Mouse (Mus musculus) heart, postnatal 10 days (tissue): ENCODE measurements at regions not wholly inside any gene's neighbourhood (a gene's known extent, or its start where the extent isn't known, plus 50 kb on each side); places are given as distances from the start of the nearest gene placed in this dataset.

ENCODE experiments used
- DNase-seq, 2 experiments: peaks; one replicate each; pipeline ENCODE4 v3.0.0; 2021
- intact Hi-C: fragments of 180-260 bp; cut with DNase I; formaldehyde crosslinking; loops from one replicate; pipeline ENCODE4 v1.15.1; 2025

DNA sequence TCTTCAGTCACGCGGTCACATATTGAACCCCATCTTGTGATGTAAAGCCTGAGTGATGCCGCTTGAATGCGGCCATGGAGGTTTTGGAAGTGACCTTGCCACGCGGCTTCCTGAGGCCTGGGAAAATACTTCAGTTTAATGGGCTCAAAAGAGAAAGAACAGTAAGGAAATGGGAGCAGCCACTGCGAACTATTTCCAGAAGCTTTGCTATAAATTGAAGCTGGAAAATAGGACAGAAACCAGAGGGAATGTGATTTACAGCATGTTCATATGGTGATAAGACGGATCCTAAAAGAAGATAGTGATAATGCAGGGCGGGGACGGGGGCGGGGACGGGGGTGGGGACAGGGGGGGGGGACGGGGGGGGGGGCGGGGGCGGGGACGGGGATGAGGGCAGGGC lies 52.7 kb upstream of the Trpc4 start:
- intact Hi-C loops = no loop called here
- no peak for DNase-seq

GRCm38 (mm10) chr3:54083634-54084033 lies 72.2 kb upstream of the Trpc4 start:
- no peak for DNase-seq
- intact Hi-C loops = no loop called here

DNA sequence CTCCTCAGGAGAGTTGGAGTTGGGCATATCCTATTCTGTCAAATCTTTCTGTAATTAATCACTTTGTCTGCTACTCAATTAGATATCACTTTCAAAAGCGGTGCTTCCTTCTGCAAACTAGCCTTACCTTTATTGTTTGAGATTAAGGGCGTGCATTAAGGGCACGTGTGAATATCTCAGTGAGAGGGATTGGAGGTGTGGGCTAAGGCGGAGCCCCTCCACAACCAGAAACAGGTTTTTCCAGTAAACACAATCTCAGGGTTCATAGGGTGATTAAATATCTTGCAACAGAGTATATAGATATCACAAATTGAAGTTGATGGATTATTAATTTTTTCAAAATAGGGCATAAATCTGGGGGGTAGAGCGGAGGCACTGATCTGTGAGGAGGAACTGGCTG lies 79.4 kb upstream of the Trpc4 start:
- DNase-seq = no peak
- intact Hi-C loops = no loop called here

- intact Hi-C loops = no loop called here
- DNase-seq = peak in 1 of 2 experiments; percentile 4
Measured at GRCm38 (mm10) chr3:54060653-54061052, 95.2 kb upstream of the Trpc4 start.

GRCm38 (mm10) chr3:54054376-54054775 lies 101.5 kb upstream of the Trpc4 start:
- no peak for DNase-seq
- intact Hi-C loops = no loop called here

DNA sequence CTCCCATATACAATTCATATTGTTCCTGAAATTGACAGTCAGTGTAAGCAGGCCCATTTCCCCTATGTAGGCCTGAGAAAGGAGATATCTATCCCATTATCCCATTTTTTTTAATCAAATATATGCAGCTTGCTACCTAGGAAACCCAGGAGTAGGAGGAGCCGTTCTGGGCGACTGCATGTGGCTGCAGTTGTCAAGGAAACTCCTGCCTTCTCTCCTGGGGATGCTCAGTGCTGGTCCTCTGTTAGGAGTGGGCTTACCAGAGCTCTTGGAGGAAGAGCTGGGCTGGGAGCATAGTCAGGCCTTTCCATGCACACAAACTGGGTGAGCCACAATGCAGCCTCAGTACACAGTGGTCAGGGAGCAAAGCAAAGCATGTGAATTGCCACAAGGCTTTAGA lies 106.5 kb upstream of the Trpc4 start:
- intact Hi-C loops = no loop called here
- no peak for DNase-seq

DNA sequence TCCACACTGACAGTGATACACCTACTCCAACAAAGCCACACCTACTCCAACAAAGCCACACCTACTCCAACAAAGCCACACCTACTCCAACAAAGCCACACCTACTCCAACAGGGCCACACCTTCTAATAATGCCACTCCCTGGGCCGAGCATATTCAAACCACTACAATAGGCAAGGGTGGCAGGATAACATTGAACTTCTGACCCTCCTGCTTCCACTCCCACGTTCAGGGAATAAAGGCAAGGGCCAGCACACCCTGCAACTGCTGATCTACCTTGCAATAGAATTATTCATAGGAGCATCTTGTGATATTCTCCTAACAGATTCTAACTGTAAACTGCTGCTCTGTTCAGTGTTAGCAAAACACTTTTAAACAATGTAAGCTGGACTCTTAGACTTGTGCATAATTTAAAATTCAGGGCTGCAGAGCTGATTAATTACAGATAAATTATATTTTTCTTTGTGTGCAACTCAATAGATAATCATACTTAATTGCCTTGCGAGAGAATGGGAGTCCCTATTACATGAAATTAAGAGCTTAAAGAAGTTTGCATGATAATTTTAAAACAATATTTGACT lies 107.7 kb upstream of the Trpc4 start:
- no peak for DNase-seq
- intact Hi-C loops = no loop called here

- intact Hi-C loops = no loop called here
Measured at GRCm38 (mm10) chr3:54027365-54027764, 128.5 kb upstream of the Trpc4 start.

DNA sequence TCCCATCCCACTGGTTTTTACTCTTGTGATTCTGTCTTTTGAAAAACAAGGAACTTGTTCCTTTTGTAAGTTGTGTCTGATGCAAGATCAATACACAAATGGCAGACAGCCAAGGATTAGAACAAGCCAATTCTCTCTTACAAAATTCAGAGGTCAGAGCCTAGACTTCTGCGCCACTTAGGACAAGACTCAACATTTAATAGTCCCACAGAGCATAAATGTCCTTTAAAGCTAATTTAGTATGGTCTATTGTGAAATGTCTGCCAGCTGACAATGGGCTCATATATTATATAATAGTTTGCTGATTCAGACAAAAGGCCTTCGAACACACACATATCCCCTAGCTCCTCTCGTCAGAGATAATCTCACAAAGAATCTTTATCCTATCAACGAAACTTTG lies 135.6 kb upstream of the Trpc4 start:
- DNase-seq = no peak

More at GRCm38 (mm10) chr3:54027365-54027764, 128.5 kb upstream of the Trpc4 start:
- DNase-seq = peak; percentile 1

DNA sequence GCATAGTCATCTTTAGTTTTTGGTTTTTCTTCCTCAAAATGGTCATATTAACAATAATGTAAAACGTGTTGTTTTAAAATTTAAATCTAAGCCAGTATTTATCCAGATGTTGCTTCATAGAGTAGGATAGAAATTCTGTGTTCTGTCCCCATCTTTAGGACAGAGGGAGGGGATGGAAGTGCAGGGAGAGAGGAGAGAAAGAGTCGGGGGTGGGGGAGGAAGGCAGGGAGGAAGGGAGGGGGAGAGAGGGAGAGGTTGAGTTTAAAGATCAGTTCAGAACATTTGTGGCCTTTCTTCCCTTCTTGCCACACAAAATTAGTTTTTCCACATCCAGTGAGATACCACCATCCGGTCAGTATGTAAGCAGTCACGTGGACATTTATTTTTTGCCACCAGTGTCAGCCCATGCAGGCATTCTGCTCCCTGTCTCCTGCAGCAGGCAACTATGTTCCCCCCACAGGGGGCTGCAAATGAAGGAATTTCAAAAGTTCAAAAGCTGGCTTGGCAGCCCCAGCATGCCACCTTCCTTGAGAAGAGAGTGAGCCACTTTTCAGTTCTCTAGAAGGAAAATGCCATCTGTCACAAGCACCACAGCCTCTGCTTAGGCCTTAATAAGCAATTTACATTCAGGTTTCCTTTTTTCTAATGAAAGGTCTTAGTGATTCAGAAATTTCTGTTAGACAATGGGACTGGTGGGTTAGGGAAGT lies 137.7 kb upstream of the Trpc4 start:
- intact Hi-C loops = no loop called here
- DNase-seq = no peak

More for the DNA sequence above, 135.6 kb upstream of the Trpc4 start:
- intact Hi-C loops = no loop called here

DNA sequence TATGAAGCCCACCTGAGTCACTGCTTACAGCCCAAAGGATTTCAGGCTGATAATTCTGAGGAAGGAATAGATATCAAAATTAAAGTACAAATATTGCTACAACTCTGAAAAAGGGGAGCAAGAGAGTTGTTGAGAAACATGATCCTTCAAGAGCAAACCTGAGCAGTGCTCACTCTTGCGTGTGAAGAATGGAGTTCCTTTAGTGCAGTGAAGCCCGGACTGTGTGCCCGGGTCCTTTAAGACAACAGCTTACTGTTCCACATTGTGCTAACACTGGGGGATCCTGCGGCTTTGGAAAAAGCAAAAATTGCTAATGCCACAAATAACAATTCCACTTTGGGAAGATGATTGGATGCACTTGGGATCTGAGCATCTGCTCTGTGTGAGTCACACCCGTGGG lies 139.0 kb upstream of the Trpc4 start:
- intact Hi-C loops = no loop called here
- DNase-seq = no peak

DNA sequence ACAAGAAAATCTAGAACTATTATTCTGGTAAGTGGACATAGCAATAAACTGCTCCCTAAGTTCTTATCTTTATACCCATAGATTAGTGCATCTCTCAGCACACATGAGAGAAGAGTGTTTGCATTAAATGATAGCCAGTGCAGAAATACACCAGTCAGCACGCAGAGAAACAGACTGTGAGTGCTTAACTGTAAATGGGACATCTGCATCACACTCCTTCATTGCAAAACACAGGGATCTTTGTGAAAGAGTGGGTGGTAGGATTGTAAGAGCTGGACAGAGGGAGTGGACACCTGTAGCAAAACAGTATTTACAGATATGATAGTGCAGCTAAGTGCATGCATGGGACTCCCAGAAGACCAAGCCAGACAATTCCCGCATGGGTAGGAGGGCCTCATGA lies 144.8 kb upstream of the Trpc4 start:
- intact Hi-C loops = no loop called here
- DNase-seq = no peak

GRCm38 (mm10) chr3:53992993-53993392 lies 129.4 kb upstream of the Ufm1 start:
- intact Hi-C loops = no loop called here

DNA sequence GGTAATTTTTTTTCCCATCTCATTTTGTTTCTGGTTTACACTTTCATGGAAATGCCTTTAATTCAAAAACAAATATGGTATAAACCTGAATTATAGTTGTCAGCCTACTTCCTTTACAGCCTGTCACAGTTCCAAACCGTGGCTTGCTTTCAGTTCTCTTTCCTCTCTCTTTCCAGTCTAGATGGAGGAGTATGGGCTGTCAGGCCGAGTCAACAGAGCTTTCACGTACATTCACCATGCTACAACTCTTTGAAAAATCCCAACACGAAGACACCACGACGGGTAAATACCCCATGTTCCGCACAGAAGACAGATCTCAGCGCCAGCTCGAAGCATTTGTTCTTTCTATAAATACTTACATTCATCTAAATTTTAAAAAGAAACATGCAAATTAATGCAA lies 125.2 kb upstream of the Ufm1 start:
- no peak for DNase-seq
- intact Hi-C loops = no loop called here

More at GRCm38 (mm10) chr3:53992993-53993392, 129.4 kb upstream of the Ufm1 start:
- DNase-seq = no peak

DNA sequence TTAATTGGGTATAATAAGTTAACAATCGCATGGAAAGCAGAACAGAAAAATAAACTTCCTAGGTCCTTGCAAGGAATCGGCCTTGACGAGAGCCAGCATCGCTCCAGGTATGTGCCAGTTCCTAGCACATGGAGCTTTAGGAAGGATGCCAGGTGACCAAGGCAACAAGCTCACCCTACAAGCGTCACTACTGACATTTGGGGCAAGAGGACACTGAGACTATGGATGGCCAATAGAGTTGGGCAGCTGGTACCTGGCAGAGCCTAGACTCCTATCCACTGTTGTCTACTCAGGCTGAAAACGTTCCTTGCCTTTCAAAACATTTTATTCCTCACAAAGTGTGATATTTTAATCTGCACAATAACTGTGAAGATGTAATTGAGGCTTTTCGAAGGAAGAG lies 124.6 kb upstream of the Ufm1 start:
- no peak for DNase-seq
- intact Hi-C loops = no loop called here

DNA sequence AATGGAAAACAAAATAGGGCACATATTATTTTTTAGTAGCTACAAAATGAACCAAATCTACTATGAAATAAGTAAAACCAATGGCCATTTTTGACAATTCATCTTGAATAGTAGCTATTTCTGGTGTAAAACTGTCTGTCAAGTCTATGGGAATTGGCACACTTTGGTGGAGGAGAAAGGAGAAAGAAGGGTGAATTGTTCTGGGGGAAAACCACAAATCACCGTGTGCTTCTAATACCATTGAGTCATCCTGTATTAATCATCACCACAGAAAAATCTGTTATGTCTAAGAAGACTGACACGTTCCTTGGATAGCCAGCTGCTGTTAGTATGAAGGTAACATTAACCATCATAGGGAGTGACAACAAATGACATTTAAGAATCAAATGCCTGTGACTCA lies 123.7 kb upstream of the Ufm1 start:
- intact Hi-C loops = no loop called here
- DNase-seq = no peak

GRCm38 (mm10) chr3:53984743-53985550 lies 121.3 kb upstream of the Ufm1 start:
- intact Hi-C loops = no loop called here
- DNase-seq = no peak

- intact Hi-C loops = no loop called here
- DNase-seq = no peak
Measured at GRCm38 (mm10) chr3:53982311-53982710, 118.7 kb upstream of the Ufm1 start.

- no peak for DNase-seq
- intact Hi-C loops = no loop called here
Measured at GRCm38 (mm10) chr3:53981585-53981984, 118.0 kb upstream of the Ufm1 start.

DNA sequence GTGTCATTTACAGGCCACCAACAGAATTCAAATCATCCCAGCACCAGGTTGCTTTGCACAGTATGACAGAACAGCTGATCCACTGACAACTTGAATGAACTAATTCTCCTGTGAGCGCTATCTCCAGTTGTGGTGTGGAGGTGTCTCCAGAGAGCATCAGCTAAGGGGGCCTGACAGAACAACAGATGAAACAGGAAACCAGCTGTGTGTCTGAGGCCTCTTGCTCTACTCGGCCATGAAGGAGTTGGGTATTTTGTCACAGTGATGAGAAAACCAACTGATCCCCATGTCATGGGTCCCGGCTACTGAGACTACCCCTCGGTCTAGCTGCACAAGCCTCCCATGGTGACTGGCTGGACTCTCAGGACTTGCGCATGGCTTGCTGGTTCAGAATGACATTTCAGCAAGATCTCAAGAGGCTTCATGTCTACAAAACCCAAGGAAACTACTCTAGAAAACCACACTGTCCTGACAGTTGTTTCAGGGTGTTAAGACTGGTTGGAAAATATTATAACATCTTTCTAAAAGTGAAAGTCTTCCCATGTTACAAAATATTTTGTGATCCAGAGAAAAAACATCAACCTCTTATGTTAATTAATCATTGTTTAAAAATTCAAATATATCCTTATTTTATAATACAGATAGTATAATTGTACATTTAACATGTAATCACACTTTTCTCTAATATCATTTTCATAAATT lies 113.9 kb upstream of the Ufm1 start:
- intact Hi-C loops = no loop called here

GRCm38 (mm10) chr3:53974905-53975551 lies 111.4 kb upstream of the Ufm1 start:
- intact Hi-C loops = no loop called here
- DNase-seq = peak in 1 of 2 experiments; percentile 3

More for the DNA sequence above, 113.9 kb upstream of the Ufm1 start:
- DNase-seq = no peak
